Mouse (Mus musculus): ENCODE data around the gene Smg9.
A peak's percentile ranks its signal among the peaks of the same experiment; 100 is the strongest.

Smg9 gene

DNA sequence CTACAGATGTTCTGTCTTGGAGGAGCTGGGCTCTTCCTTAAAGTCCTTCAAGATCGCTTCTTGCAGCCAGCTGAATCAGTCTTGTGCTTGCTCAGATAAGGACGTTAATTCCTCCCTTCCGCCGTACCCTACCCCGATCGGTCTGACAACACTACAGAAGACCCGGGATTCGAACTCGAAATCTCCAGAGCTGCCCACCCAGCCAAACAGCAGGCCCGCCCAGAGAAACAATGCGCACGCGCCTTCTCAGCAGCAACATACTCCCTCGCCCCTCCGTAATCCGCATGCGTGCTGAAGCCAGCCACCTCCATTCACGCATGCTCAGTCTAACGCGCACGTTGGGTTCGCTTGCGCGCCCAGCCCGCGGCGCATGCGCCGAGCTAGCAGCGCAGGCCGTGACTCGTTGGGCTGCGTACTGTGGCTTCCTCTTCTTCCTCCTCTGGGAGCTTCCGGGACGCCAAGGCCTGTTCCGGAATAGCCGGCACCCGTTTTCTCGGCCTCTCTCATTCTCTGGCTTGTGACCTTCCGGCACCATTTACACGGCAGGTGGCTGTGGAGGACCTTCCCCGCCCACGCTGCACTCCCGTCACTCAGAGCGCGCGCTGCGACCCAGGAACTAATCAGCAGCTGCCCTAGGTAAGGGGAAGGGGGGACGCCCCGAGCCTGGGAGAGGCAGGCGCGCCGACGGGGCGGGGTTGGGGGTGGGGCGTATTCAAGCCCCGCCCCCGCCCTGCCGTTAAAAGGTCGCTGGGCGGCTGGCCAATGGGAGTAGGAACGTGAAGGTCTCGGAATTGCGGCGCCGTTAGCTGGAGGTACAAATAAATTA is at the start of gene Smg9:
Gene Smg9, plus strand, starts transcription at position 364 of the 826 bp plus-strand sequence.
- peak; percentile 100 for DNase-seq (ENCODE audit: low read depth)

DNA sequence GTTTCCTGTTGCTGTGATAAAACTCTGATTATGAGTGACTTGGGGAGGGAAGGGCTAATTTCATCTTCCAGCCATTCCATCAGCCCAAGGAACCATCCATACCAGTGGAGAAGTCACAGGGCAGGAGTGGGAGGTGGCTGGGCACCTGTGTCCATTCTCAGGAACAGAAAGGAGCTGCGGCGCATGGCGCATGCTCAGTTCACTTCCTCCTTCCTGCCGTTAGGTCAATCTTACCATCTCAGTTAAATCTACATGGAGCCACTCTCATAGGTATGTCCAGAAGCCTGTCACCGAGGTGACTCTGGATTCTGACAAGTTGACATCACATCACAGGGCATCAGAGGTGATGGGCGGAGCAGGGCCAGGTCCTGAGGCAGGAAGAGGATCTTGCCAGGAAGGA is 43.8 kb upstream of the Smg9 start:
- DNase-seq (ENCODE audit: low read depth) = no peak

DNA sequence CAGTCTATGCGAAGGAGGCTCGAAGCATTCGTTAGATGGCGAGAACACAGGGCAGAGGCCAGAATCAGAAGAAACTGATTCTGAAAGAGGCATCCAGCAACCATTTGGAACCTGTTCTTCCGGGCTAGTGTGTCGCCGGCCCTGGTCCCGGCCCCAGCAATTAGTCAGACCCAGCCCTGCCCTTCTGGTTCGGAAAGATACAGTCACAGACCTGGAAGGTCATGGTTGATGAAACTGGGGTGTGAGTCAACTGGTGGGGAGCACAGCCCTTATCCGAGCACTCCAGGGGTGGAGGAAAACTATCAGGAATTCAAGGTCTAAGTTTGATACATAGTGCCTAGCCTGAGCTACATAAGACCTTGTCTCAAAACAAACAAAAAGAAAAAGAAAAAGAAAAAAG is 43.3 kb upstream of the Smg9 start:
- no peak for DNase-seq (ENCODE audit: low read depth)

DNA sequence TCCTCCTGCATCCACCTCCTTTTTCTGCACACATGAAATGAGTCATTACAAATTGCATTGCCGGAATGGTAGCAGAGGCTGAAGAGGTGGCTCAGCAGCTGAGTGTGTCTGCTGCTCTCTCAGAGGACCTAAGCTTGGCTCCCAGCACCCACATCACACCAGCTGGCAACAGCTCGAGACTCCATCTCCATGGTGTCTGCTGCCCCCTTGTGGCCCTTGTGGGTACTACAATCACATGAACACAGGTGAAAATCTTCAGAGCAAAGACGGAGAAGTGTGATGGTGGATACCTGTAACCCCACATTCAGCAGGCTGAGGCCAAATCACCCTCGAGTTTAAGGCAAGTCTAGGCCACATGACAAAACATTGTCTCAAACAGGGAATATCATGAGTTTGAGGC is 41.5 kb upstream of the Smg9 start:
- DNase-seq (ENCODE audit: low read depth) = no peak

DNA sequence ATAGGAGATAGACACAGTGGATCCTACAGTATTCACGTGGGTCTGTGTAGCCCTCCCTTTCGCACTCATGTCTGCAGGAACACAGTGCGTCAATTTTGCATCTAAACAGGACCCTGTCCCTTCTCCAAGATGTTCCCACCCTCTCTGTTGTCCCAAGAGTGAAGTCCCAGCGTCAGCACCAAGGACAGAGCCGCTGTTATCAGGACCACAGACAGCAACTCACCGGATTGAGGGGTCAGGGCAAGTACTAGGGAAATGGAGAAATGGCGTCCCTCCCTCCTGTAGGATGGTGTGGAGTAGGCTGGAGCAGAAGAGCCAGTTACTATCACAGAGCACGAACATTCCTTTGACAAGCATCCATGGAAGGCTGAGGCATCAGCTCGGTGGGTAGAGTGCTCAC is 40.1 kb upstream of the Smg9 start:
- DNase-seq (ENCODE audit: low read depth) = peak; percentile 65

DNA sequence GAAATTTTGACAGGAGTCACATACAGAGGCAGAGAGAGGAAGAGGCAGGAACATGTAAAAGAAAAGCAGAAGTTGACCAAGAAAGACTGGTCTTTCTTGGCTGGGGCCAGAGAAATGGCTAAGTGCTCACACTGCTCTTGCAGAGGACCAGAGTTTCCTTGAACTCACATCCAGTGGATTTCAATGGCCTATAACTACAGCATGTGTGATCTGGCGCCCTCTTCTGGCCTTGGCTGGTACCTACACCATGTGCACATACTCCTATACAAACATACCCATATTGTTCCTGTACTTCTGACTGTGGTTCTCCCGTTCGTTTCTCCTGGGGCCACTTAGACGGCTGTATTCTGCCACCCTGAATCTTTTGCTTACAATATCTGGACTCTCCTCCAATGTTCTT is 38.4 kb upstream of the Smg9 start:
- DNase-seq (ENCODE audit: low read depth) = no peak

DNA sequence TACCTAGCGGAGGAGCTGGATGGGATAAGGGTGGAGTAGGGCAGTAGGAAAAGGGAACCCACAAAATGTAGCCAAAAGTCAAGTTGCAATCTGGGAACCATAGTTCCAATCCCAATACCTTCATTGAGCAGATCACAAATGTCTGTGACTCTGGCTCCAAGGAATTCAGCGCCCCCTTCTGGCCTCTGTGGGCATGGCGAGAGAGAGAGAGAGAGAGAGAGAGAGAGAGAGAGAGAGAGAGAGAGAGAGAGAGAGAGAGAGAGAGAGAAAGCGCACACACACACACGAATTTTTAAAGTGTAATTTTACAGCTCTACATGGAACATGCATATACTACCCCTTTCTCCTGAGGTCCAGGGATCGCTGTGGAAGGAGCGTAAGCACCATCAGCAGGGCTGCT is 36.2 kb upstream of the Smg9 start:
- peak; percentile 67 for DNase-seq (ENCODE audit: low read depth)

DNA sequence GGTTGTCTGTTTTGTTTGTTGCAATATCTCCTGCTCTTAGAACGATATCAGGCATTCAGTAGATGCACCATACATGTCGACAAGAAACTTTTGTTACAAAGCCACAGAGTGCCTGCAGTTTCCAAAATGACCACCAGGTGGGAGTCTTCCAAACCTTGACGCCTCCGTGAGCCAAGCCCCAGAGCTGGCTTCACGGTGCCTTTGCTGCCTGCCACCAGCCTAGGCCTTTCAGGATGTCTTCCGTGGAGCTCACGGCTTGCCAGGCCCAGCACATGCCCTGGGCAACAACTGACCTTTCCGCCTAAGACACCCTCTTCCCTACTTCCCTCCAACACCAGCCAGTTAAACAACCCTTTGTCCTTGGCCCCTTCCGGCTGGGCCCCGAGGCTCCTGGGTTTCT is 34.6 kb upstream of the Smg9 start:
- DNase-seq (ENCODE audit: low read depth) = peak; percentile 90

DNA sequence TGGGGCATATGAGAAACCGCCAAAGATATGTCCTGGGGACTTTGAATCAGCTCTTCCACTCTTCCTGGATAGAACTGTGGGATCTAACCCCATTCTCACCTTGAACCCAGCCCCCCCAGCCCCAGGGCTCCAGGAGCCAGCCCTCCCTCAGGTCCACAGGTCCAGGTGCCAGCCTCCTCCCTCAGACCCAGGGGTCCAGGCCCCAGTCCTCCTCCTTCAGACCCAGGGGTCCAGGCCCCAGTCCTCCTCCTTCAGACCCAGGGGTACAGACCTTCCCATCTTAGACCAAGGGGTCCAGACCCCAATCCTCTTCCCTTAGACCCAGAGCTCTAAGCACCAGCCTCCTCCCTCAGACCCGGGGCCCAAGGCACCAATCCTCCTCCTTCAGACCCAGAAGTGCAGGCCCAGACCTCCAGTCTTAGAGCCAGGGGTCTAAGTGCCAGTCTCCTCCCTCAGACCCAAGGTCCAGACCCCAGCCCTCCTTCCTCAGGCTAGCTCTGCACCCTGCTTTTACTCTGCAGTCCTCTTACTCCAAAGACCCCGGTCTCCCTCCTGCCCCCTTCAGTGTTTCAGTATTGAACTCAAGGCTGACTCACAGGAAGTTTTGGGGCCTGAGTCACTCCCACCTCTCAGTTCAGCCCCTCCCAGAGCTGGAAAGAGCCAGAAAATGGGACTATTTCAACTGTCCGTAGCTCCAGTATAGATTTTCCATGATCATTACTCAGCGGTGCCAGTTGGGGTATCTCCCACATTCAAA is 34.0 kb upstream of the Smg9 start:
- peak; percentile 81 for DNase-seq (ENCODE audit: low read depth)

DNA sequence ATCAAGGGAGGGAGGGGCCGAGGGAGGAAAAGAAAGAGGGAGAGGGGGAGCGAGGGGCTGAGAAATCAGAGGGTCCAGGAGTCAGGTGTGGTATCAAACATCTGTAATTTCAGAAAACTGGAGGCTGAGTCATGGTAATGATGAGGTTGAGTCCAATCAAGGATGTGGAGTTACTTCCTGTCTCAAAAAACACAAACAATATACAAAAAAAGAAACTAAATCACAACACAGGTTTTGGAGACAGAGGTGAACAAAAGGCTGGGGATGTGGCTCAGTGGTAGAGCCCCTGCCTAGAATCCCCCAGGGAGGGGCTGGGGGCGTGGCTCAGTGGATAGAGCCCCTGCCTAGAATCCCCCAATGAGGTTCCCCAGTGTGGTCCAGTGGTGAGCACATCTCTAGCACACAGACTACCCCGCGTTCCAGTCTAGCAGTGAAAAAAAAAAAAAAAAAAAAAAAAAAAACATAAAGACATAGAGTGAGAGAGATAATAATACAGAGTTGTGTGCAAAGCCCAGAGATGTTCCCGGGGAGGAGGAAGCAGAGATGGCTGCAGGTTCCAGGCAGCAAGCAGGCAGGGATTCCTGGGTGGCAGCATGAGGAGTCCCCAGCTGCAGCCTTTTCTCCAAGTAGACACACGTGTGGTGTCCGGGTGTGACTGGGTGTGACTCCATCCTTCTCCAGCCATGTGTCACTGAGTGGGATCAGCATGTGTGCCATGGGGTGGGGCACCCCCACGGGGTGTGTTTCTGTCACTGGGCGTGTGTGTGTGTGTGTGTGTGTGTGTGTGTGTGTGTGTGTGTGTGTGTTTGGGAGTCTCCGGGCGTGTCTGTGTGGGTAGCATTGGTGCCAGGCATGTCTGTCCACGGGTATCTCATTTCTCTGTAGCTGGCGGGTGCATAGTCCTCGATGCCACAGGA is 32.4 kb upstream of the Smg9 start:
- no peak for DNase-seq (ENCODE audit: low read depth)

DNA sequence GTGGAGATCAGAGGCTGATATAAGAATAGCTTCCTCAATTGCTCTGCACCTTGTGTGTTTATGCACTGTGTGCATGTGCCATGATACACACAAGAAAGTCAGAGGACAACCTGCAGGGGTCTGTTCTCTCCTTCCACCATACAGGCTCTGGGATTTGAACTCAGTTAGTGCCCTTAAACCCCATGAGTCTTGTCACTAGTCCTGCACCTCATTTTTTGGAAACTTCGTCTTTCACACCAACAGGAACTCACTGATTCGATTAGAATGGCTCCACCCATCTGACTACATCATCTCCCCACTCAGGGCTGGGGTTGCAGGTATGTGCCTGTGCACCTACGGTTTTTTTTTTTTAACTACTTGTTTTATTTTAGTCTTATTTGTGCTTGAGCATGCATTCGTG is 31.2 kb upstream of the Smg9 start:
- DNase-seq (ENCODE audit: low read depth) = no peak

DNA sequence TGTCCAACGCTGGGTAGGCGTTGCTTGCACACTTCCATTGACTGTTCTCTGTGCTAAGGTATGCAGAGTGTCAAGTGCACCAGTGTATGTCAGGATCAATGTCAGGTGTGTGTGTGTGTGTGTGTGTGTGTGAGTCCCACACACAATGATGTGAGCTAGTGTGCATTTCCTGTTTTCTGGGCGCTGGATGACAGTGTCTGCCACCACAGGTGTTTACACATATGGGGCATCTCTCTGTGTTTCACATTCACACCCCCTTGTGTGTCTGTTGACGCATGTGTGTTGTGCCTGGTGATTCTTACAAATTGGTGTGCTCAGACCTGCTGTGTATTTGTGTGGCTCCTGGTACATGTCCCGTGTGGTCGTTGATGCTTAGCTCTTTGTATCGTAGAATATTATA is 30.5 kb upstream of the Smg9 start:
- DNase-seq (ENCODE audit: low read depth) = no peak

DNA sequence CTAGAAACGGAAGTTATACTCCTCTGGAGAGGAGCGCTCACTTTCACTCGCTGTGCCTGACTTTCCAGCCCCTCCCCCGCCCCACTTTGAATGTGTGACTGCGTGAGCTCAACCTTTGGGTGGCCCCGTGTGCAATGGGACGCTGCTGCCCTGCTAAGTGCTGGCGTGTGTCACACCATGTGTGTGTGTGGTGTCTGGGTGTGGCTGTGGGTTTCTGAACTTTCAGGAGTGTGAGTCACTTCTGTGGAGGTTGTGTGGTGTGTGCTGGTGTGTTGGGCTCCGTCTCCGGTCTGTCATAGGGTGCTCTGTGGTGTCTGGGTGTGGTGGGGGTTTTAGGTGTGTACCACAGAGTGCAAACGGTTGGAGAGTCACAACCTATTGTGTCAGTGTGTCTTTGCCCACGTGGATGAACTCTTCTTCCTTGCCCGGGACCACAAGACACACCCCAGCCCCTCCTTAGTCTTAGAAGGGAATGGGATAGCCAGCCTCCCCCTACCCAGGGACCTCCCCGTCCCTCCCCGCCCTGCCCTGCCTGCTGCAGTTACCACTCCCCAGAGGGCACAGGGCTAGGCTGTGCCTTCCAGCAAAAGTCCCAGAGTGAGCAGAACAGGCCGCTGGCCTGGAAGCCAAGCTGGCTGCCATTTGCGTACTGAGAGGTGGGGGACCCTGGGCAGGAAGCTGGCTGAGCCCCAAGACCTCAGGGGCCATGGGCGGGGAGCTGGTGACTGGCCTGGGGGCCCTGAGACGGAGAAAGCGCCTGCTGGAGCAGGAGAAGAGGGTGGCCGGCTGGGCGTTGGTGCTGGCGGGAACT is 29.5 kb upstream of the Smg9 start, which contains the start of gene Kcnn4:
Gene Kcnn4, plus strand, starts transcription at position 533 of the 811 bp plus-strand sequence.
- DNase-seq (ENCODE audit: low read depth) = peak; percentile 96

DNA sequence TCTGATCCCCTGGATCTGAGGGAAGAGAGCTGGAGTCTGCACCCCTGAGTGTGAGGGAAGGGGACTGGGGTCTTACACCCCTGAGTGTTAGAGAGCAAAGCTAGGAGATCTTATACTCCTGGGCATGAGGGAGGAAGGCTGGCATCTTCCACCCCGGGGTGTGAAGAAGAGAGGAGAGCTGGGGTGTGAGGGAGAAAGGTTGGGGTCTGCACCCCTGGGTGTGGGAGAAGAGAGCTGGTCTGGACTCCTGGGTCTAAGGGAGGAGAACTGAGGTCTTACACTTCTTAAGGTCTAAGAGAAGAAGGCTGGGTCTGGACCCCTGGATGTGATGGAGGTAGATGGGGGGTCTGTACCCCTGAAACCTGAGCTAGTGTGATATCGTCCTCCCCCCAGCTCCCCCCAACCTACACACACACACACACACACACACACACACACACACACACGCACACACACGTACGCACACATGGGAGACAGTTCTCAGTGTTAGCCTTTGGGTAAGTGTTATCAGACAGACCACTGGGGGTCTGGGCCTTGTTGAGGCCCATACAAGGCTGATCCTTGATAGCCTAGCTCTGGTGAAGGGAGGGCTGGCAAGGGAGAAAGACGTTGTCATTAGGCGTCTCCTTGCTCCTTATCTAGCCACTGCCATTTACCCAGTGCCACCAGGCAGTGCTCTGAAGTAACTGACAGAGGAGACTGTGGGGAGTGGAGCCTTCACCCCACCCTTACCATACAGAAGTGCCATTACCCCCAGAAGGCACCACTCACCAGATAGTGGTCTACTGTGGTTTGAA is 28.2 kb upstream of the Smg9 start:
- DNase-seq (ENCODE audit: low read depth) = peak; percentile 55

DNA sequence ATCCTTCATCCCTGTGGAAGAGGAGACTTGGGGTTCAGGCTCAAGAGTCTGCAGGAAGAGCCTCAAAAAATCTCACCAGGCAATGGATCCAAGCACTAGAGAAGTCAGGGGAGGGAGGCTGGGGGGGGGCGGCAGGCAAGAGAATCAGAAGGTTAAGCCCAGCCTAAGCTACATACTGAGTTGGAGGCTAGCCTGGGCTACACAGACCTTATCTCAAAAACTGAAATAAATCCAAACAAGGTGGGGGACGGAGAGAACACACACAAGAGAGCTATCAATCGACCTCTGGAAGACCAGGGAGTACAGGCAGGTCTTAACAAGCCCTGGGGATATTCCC is 27.6 kb upstream of the Smg9 start:
- DNase-seq (ENCODE audit: low read depth) = peak; percentile 43

DNA sequence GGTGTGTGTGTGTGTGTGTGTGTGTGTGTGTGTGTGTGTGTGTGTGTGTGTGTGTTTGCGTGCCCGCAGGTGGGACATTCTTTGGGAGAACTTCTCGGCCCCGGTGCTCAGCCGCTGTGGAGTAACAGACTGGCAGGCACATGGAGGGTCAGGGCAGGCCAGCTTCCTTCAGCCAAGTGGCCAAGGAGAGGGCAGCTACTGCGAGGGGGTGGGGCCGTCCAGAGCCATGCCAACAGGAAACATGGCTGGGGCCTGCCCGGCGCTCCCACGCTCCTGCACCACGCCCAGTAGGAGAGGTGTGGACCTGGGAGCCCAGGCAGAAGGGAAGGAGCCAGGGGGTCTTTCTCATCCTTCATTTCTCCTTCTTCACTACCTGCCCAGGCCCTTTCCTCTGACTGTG is 27.1 kb upstream of the Smg9 start:
- DNase-seq (ENCODE audit: low read depth) = peak; percentile 84

DNA sequence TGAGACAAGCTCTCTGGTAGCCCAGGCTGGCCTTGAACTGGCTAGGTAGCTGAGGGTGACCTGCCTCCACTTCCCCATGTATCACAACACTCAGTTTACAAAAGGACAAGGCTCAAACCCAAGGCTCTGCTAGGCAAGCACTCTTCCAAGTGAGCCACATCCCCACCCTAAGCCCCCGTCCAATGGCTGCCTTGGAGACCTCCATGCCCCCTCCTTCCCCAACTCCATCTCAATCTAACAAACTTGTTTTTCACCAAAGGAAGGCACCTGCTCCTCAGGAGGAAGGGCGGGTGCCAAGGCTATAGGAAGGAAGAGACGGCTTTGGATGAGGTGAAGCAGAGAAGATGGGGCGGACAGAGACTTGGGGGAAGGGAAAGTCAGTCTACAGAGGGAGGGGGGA is 26.6 kb upstream of the Smg9 start:
- no peak for DNase-seq (ENCODE audit: low read depth)

DNA sequence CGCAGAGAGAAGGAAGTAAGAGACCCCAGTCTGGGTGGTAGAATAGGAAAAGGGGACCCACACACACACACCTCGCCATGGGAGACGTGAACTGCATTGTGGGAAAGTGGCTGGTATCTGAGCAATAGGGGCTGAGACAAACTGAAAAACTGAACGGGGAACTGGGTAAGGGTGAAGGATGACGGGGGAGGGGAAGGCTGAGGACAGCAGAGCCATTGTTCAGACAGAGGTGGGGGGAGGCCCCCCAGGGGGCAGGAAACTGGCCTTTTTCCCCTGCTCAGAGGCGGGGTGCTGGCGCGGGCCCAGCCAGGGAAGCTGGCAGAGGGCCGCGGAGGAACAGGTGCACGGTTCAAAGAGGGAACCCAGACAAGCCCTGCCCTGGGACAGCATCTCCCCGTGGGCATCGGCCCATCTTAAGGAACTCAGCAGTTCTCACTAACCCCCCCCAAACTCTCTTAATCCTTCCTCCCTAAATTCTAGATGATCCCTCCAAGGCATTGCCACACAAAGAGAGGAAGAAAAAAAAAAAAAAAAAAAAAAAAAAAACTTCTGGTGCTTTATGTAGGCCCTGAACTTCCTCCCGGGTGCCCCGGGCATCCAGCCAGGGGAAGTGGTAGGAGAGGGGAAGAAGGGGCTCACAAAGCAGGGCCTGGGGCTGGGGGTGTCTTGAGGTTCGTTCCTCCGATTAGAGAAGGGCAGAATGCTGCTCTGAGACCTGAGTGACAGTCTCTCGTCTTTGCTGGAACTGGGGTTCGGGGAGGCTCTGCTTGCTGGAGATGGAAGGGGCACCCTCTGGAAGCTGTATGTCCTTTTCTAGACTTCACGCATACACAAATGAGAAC is 25.7 kb upstream of the Smg9 start:
- DNase-seq (ENCODE audit: low read depth) = peak; percentile 88

DNA sequence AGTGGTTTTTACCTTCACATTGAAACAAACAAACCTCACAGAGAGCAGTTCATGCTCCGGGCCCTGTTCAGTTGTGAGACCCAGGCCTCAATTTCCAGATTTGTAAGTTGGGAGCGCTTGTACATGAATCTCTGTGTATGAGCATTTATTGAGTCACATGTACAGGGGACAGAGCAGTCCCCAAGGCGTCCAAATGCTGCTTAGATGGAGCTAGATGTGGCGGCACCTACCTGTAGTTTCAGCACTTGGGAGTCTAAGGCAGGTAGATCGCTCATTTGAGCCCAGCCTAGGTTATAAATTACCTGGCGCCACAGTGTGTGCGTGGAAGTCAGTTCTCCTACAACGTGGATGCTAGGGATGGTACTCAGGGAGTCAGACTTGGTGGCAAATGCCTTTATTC is 23.0 kb upstream of the Smg9 start:
- DNase-seq (ENCODE audit: low read depth) = no peak
